In genomic region chr12:80083937-80084336, GRCm38 (mm10) we compare ENCODE assay signal across 8 mouse cellular contexts. TPM values are rescaled to one million over a fixed set of nuclear protein-coding genes. Genes with fewer than 3 reads are reported as not detected.
DNase-seq lines count a peak whose midpoint lies in the region; ATAC-seq lines count a peak whose summit lies in the region.

No protein-coding gene starts in this region.

- H3K36me3 ChIP-seq in midbrain, embryonic 16.5 days (ENCODE audit: control insufficient read depth, insufficient read depth, low read length) = no peaks in the 10 kb centered on the region
- H3K36me3 ChIP-seq in midbrain, embryonic 11.5 days (ENCODE audit: control insufficient read depth, insufficient read depth, low read length) = no peaks in the 10 kb centered on the region
- peaks cover 3% of the 10 kb centered on the region; the same call in 1 of the 2 replicates for H3K36me3 ChIP-seq in erythroblast, embryonic 14.5 days (ENCODE audit: control insufficient read depth)
- H3K36me3 ChIP-seq in hindbrain, embryonic 13.5 days = no peaks in the 10 kb centered on the region
- H3K36me3 ChIP-seq in liver, embryonic 12.5 days = no peaks in the 10 kb centered on the region
- no peaks in the 10 kb centered on the region for H3K36me3 ChIP-seq in forebrain, embryonic 13.5 days (ENCODE audit: poor library complexity, severe bottlenecking)

- no peak overlapping the region for H3K4me2 ChIP-seq in midbrain, embryonic 16.5 days (ENCODE audit: low read length)
- H3K4me2 ChIP-seq in midbrain, embryonic 11.5 days = no peak overlapping the region
- H3K4me2 ChIP-seq in hindbrain, embryonic 13.5 days = no peak overlapping the region
- H3K4me2 ChIP-seq in liver, embryonic 12.5 days = peak overlapping the region; percentile 49
- H3K4me2 ChIP-seq in forebrain, embryonic 13.5 days = no peak overlapping the region

- no peaks in the 10 kb centered on the region for H3K4me1 ChIP-seq in midbrain, embryonic 16.5 days (ENCODE audit: control insufficient read depth, insufficient read depth, low read length)
- peaks cover 9% of the 10 kb centered on the region for H3K4me1 ChIP-seq in midbrain, embryonic 11.5 days (ENCODE audit: control insufficient read depth, insufficient read depth, low read length)
- H3K4me1 ChIP-seq in erythroblast, embryonic 14.5 days (ENCODE audit: control insufficient read depth) = peaks cover 65% of the 10 kb centered on the region
- peaks cover 9% of the 10 kb centered on the region for H3K4me1 ChIP-seq in hindbrain, embryonic 13.5 days (replicated peaks)
- peaks cover 70% of the 10 kb centered on the region for H3K4me1 ChIP-seq in liver, embryonic 12.5 days
- H3K4me1 ChIP-seq in forebrain, embryonic 13.5 days = no peaks in the 10 kb centered on the region

- H3K4me3 ChIP-seq in midbrain, embryonic 16.5 days (ENCODE audit: low read depth, low read length) = no peak overlapping the region
- H3K4me3 ChIP-seq in midbrain, embryonic 11.5 days (ENCODE audit: low read depth, low read length) = no peak overlapping the region
- peak overlapping the region; percentile 32 for H3K4me3 ChIP-seq in erythroblast, embryonic 14.5 days (replicated peaks)
- H3K4me3 ChIP-seq in hindbrain, embryonic 13.5 days = no peak overlapping the region
- H3K4me3 ChIP-seq in liver, embryonic 12.5 days = no peak overlapping the region
- no peak overlapping the region for H3K4me3 ChIP-seq in forebrain, embryonic 13.5 days

- no peaks in the 10 kb centered on the region for H3K9me3 ChIP-seq in midbrain, embryonic 16.5 days (replicated peaks; ENCODE audit: control insufficient read depth, low read length, poor library complexity, severe bottlenecking)
- H3K9me3 ChIP-seq in midbrain, embryonic 11.5 days (ENCODE audit: control insufficient read depth, low read length) = no peaks in the 10 kb centered on the region
- no peaks in the 10 kb centered on the region; the same call in 1 of the 2 replicates for H3K9me3 ChIP-seq in erythroblast, embryonic 14.5 days (ENCODE audit: control insufficient read depth, low read length)
- no peaks in the 10 kb centered on the region for H3K9me3 ChIP-seq in hindbrain, embryonic 13.5 days
- H3K9me3 ChIP-seq in liver, embryonic 12.5 days (replicated peaks) = no peaks in the 10 kb centered on the region
- no peaks in the 10 kb centered on the region for H3K9me3 ChIP-seq in forebrain, embryonic 13.5 days (replicated peaks)

- no peak overlapping the region for H3K9ac ChIP-seq in midbrain, embryonic 16.5 days (ENCODE audit: low read depth, low read length)
- H3K9ac ChIP-seq in midbrain, embryonic 11.5 days (ENCODE audit: low read length) = no peak overlapping the region
- H3K9ac ChIP-seq in hindbrain, embryonic 13.5 days = no peak overlapping the region
- peak overlapping the region; percentile 46; the same call in 1 of the 2 replicates for H3K9ac ChIP-seq in liver, embryonic 12.5 days
- no peak overlapping the region for H3K9ac ChIP-seq in forebrain, embryonic 13.5 days

- no peak for DNase-seq in midbrain, embryonic 11.5 days (ENCODE audit: low spot score, missing footprints)
- DNase-seq in spleen, postnatal 14 days (ENCODE audit: low spot score in 2 of 2) = peak; percentile 36 to 53
- DNase-seq in layer of hippocampus, adult 18-20 months (ENCODE audit: low spot score in 2 of 2) = no peak

- 13% methylated on average over 3 of the region's 3 CpGs for WGBS in midbrain, embryonic 16.5 days
- 4% methylated on average over 3 of the region's 3 CpGs for WGBS in midbrain, embryonic 11.5 days
- 8% methylated on average over 3 of the region's 3 CpGs for WGBS in hindbrain, embryonic 13.5 days
- 5% methylated on average over 3 of the region's 3 CpGs for WGBS in liver, embryonic 12.5 days (ENCODE audit: insufficient replicate concordance)
- 38% methylated on average over 3 of the region's 3 CpGs for WGBS in forebrain, embryonic 13.5 days

- H3K27me3 ChIP-seq in midbrain, embryonic 16.5 days (ENCODE audit: control insufficient read depth, insufficient read depth, low read depth, low read length) = no peaks in the 10 kb centered on the region
- no peaks in the 10 kb centered on the region for H3K27me3 ChIP-seq in midbrain, embryonic 11.5 days (ENCODE audit: control insufficient read depth, insufficient read depth, low read length)
- no peaks in the 10 kb centered on the region for H3K27me3 ChIP-seq in erythroblast, embryonic 14.5 days (ENCODE audit: control insufficient read depth)
- H3K27me3 ChIP-seq in hindbrain, embryonic 13.5 days = no peaks in the 10 kb centered on the region
- no peaks in the 10 kb centered on the region for H3K27me3 ChIP-seq in liver, embryonic 12.5 days (replicated peaks)
- H3K27me3 ChIP-seq in forebrain, embryonic 13.5 days = no peaks in the 10 kb centered on the region

- H3K27ac ChIP-seq in midbrain, embryonic 16.5 days (ENCODE audit: low read length) = peak overlapping the region; percentile 18; the same call in 1 of the 2 replicates
- H3K27ac ChIP-seq in midbrain, embryonic 11.5 days (ENCODE audit: low read depth, low read length) = no peak overlapping the region
- H3K27ac ChIP-seq in hindbrain, embryonic 13.5 days = 0 out of 2 replicates have a peak overlapping the region, but pooled peaks have one; percentile 12
- H3K27ac ChIP-seq in liver, embryonic 12.5 days = peak overlapping the region; percentile 89
- no peak overlapping the region for H3K27ac ChIP-seq in forebrain, embryonic 13.5 days

- no peak for ATAC-seq in midbrain, embryonic 16.5 days
- ATAC-seq in midbrain, embryonic 11.5 days (ENCODE audit: low FRiP score) = no peak
- no peak for ATAC-seq in hindbrain, embryonic 13.5 days (ENCODE audit: low FRiP score)
- peak; percentile 89 for ATAC-seq in liver, embryonic 12.5 days
- no peak for ATAC-seq in forebrain, embryonic 13.5 days

RNA-seq across cellular contexts. Expression of gene Zfp36l1, which starts 28.9 kb away (rescaled TPM):
- polyA plus RNA-seq in midbrain, embryonic 16.5 days (2015; fragmentation: Nextera tagmentation; extraction: Ambion mirVana) = 26.5 and 29.9 TPM in 2 replicates
- polyA plus RNA-seq in midbrain, embryonic 11.5 days (2014; fragmentation: Nextera tagmentation; extraction: Ambion mirVana) = 149 and 165 TPM in 2 replicates
- polyA plus RNA-seq in erythroblast, embryonic 14.5 days (2012) = 8.0 and 9.0 TPM in 2 replicates
- polyA plus RNA-seq in hindbrain, embryonic 13.5 days (2015; fragmentation: Nextera tagmentation; extraction: Ambion mirVana) = 44.6 and 53.1 TPM in 2 replicates
- 23.9 and 24.2 TPM in 2 replicates for polyA plus RNA-seq in liver, embryonic 12.5 days (2016; fragmentation: Nextera tagmentation; extraction: Ambion mirVana)
- 10 to 100 TPM; 40.0 to 53.4 TPM for total RNA-seq in layer of hippocampus, adult 18-20 months (2021)
- polyA plus RNA-seq in forebrain, embryonic 13.5 days (2015; fragmentation: Nextera tagmentation; extraction: Ambion mirVana) = 52.6 and 60.2 TPM in 2 replicates

Comparison
In these comparisons a context has a peak if more than half of its experiments do, and no peak if none do; other contexts are left out.
1. H3K27ac ChIP-seq: peak in midbrain, embryonic 16.5 days (single experiment), hindbrain, embryonic 13.5 days (single experiment) and liver, embryonic 12.5 days (single experiment); none in midbrain, embryonic 11.5 days (single experiment) and forebrain, embryonic 13.5 days (single experiment).
2. DNase-seq: peak in spleen, postnatal 14 days (2 of 2); none in midbrain, embryonic 11.5 days (single experiment) and layer of hippocampus, adult 18-20 months (0 of 2).